Mouse (Mus musculus) limb, embryonic 12.5 days (tissue): ENCODE measurements around the gene Atp8b2. TPM values are rescaled to one million over a fixed set of nuclear protein-coding genes. Genes with fewer than 3 reads are reported as not detected.

Experiments
- ATAC-seq: fragments of 200-750 bp; cut with Nextera tagmentation; 2 replicates; pipeline ENCODE4 v1.8.0; 2017; ENCODE audit warnings: low read depth, moderate TSS enrichment; ENCODE audit not compliant: insufficient number of reproducible peaks, insufficient read depth, low FRiP score, low TSS enrichment
- H3K27ac ChIP-seq: fragments of 300-500 bp; sonication (generic); 2 replicates; pipeline ENCODE4 v1.5.1; 2016; ENCODE audit warnings: mild to moderate bottlenecking, moderate library complexity
- H3K27me3 ChIP-seq: fragments of 300-500 bp; sonication (generic); 2 replicates; pipeline ENCODE4 v1.6.1; 2016; ENCODE audit warnings: mild to moderate bottlenecking, moderate library complexity
- H3K36me3 ChIP-seq: fragments of 300-500 bp; sonication (generic); 2 replicates; pipeline ENCODE4 v1.6.1; 2016; ENCODE audit warnings: mild to moderate bottlenecking, moderate library complexity
- H3K4me1 ChIP-seq: fragments of 300-500 bp; sonication (generic); replicated peaks from 2 replicates; pipeline ENCODE4 v1.6.1; 2016
- H3K4me2 ChIP-seq: fragments of 300-500 bp; sonication (generic); 2 replicates; pipeline ENCODE4 v1.6.1; 2016; ENCODE audit warnings: mild to moderate bottlenecking, moderate library complexity
- H3K4me3 ChIP-seq: fragments of 300-500 bp; sonication (generic); replicated peaks from 2 replicates; pipeline ENCODE4 v1.5.1; 2016; ENCODE audit warnings: mild to moderate bottlenecking
- H3K9ac ChIP-seq: fragments of 300-500 bp; sonication (generic); replicated peaks from 2 replicates; pipeline ENCODE4 v1.6.1; 2016; ENCODE audit warnings: mild to moderate bottlenecking, moderate library complexity
- H3K9me3 ChIP-seq: fragments of 300-500 bp; sonication (generic); 2 replicates; pipeline ENCODE4 v1.6.1; 2016; ENCODE audit warnings: mild to moderate bottlenecking, moderate library complexity
- WGBS: fragments of 180-500 bp; shearing (Covaris S2); methylation state at CpG from one replicate; pipeline ENCODE4 v1.1.7; 2016; 5-methylcytosine and 5-hydroxymethylcytosine counted together
- polyA plus RNA-seq: library from polyadenylated mRNA; unstranded; fragments of >200 nt; fragmentation: Nextera tagmentation; extraction: Ambion mirVana; gene quantifications from 2 replicates; pipeline ENCODE4 v1.2.1, GENCODE M21; 2016

Atp8b2 gene
- polyA plus RNA-seq, 1 experiment from 2014 or later, result 20.7 TPM

GRCm38 (mm10) chr3:89976859-89977258, 13.6 kb upstream of the Atp8b2 start:
- Histone ChIP-seq H3K9ac (no peak overlapping the region), H3K27me3 (no peaks in the 10 kb centered on the region), H3K4me1 (no peaks in the 10 kb centered on the region), H3K27ac (no peak overlapping the region), H3K4me3 (no peak overlapping the region), H3K9me3 (no peaks in the 10 kb centered on the region), H3K4me2 (no peak overlapping the region), H3K36me3 (no peaks in the 10 kb centered on the region)
- no peak for ATAC-seq

- no peak overlapping the region for H3K4me2 ChIP-seq
- no peak for ATAC-seq
- 73% methylated on average over 7 of the region's 7 CpGs for WGBS
Observed at GRCm38 (mm10) chr3:89968509-89968908, 5.2 kb upstream of the Atp8b2 start.

DNA sequence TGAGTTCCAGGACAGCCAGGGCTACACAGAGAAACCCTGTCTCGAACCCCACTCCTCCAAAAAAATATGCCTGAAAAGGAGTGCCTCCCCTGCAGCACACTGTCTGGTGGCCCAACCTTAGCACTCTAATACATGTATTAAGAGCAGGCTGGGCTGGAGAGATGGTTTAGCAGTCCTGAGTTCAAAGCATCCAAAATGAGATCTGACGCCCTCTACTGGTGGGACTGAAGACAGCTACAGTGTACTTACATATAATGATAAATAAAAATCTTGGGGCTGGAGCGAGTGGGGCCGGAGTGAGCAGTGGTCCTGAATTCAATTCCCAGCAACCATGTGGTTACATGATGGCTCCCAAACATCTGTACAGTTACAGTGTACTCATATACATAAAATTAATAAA, 3.6 kb upstream of the Atp8b2 start:
- H3K27me3 ChIP-seq, result no peaks in the 10 kb centered on the region
- H3K36me3 ChIP-seq, result peaks cover 8% of the 10 kb centered on the region; the same call in 1 of the 2 replicates
- no peak overlapping the region for H3K4me2 ChIP-seq
- no peak overlapping the region for H3K27ac ChIP-seq
- WGBS, result 71% methylated on average over 4 of the region's 4 CpGs
- peaks cover 14% of the 10 kb centered on the region for H3K4me1 ChIP-seq
- no peak overlapping the region for H3K9ac ChIP-seq
- no peak for ATAC-seq
- H3K9me3 ChIP-seq, result no peaks in the 10 kb centered on the region
- no peak overlapping the region for H3K4me3 ChIP-seq

More at GRCm38 (mm10) chr3:89968509-89968908, 5.2 kb upstream of the Atp8b2 start:
- H3K27me3 ChIP-seq, result no peaks in the 10 kb centered on the region
- no peak overlapping the region for H3K9ac ChIP-seq
- H3K9me3 ChIP-seq, result no peaks in the 10 kb centered on the region
- peaks cover 8% of the 10 kb centered on the region for H3K4me1 ChIP-seq
- no peak overlapping the region for H3K4me3 ChIP-seq
- no peak overlapping the region for H3K27ac ChIP-seq
- peaks cover 8% of the 10 kb centered on the region; the same call in 1 of the 2 replicates for H3K36me3 ChIP-seq

DNA sequence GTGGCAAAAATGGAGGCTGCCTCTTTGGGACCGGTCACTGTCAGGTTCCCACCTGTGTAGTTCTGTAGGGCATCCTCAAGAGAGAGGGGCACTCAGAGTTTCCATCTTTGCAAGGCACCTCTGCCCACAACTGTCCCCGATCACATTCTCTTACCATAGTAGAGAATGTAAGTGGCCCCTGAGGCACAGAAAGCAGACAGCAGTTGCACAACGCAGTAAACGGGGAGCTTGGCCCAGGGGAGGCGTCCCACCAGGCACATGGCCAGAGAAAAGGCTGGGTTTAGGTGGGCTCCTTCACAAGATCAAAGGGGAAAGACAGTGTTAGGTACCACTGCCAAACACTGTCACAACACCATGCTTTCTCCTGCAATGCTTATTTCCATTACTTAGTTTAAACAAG, 2.7 kb upstream of the Atp8b2 start:
- no peak overlapping the region for H3K4me3 ChIP-seq
- no peak overlapping the region for H3K9ac ChIP-seq
- no peaks in the 10 kb centered on the region for H3K27me3 ChIP-seq
- H3K27ac ChIP-seq, result no peak overlapping the region
- WGBS, result 86% methylated on average over 5 of the region's 5 CpGs
- no peaks in the 10 kb centered on the region for H3K9me3 ChIP-seq
- peaks cover 24% of the 10 kb centered on the region for H3K4me1 ChIP-seq
- H3K4me2 ChIP-seq, result no peak overlapping the region
- peaks cover 8% of the 10 kb centered on the region; the same call in 1 of the 2 replicates for H3K36me3 ChIP-seq
- no peak for ATAC-seq

GRCm38 (mm10) chr3:89965557-89965956, 2.2 kb upstream of the Atp8b2 start:
- Histone ChIP-seq H3K36me3 (peaks cover 8% of the 10 kb centered on the region; the same call in 1 of the 2 replicates), H3K4me3 (no peak overlapping the region), H3K27ac (no peak overlapping the region), H3K27me3 (no peaks in the 10 kb centered on the region), H3K9ac (no peak overlapping the region), H3K4me1 (peaks cover 28% of the 10 kb centered on the region), H3K4me2 (no peak overlapping the region), H3K9me3 (no peaks in the 10 kb centered on the region)
- WGBS, result 95% methylated on average over 8 of the region's 8 CpGs
- ATAC-seq, result no peak

DNA sequence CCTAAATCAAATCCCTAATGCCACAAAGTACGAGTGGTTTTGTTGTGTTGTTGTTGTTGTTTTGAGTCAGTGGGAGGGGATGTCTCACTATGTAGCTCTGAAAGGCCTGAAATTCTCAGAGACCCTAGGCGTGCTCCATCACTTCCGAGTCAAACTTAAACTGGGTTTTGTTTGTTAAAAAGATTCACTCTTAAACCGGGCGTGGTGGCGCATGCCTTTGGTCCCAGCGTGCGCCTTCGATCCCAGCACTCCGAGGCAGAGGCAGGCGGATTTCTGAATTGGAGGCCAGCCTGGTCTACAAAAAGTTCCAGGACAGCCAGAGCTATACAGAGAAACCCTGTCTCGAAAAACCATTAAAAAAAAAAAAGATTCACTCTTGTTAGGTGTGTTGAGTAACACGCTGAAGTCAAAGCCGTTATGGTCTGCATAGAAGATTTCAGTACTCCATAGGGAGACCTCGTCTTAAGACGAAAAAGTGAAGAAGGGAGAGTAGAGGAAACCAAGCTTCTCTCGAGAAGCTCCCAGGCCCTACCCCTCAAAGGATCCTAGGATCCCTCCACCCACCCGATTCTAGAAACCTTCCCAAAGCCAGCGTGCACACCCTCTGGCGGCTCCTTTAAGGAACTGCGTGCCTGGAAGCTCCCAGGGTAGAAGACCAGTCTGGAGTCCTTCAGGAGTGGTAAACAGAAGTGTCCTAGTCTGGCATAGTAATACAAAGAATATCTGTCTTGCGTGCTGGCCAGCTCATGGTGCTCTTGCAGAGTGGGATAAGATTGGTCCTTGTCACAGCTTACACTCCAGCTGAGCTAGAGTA, 825 bp upstream of the Atp8b2 start:
- peak overlapping the region; percentile 97 for H3K4me3 ChIP-seq
- peaks cover 37% of the 10 kb centered on the region for H3K4me1 ChIP-seq
- 39% methylated on average over 22 of the region's 22 CpGs for WGBS
- H3K9me3 ChIP-seq, result no peaks in the 10 kb centered on the region
- no peaks in the 10 kb centered on the region for H3K27me3 ChIP-seq
- no peak for ATAC-seq
- H3K4me2 ChIP-seq, result peak overlapping the region; percentile 98
- peak overlapping the region; percentile 94 for H3K27ac ChIP-seq
- peaks cover 15% of the 10 kb centered on the region for H3K36me3 ChIP-seq
- H3K9ac ChIP-seq, result peak overlapping the region; percentile 94

GRCm38 (mm10) chr3:89962751-89963220, 522 bp downstream of the Atp8b2 start:
- Histone ChIP-seq H3K4me3 (peak overlapping the region; percentile 97), H3K27me3 (no peaks in the 10 kb centered on the region), H3K27ac (peak overlapping the region; percentile 94), H3K36me3 (peaks cover 29% of the 10 kb centered on the region), H3K4me2 (peak overlapping the region; percentile 98), H3K4me1 (peaks cover 37% of the 10 kb centered on the region), H3K9me3 (no peaks in the 10 kb centered on the region), H3K9ac (peak overlapping the region; percentile 94)
- 0 out of 2 replicates have a peak, but pooled peaks have one; percentile 12 for ATAC-seq
- under 1% methylated on average over 30 of the region's 30 CpGs for WGBS

DNA sequence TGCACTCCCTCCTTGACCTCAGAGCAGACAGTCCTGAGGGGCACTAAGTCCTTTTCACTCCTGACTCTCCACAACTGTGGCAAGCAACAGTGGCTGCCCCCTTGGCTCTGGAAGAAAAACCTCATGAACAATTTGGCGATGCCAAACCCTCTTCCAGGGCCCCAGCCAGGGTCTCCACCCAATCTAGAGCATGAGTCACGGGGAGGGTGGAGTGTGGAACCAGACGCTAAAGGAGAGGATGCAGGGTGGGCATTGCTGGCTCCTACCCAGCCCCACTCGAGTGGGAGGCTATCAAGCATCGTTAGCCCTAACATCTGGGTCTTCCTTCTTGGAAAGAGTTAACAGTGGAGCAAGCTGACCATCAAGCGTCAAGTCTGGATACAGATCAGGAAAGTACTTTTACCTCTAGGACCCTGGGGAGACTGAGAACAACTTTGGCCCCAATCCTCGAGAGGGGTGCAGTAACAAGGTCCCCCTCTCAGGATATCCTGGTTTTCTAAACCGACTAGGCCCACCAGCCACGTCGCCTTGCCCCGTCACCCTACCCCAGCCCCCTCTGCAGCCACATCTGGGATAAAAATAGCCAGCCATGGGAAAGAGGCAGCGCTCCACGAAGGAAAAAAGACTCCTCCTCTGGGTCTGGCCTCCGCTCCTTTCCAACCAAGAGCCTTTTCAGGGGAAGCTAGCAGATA, 1.1 kb downstream of the Atp8b2 start:
- Histone ChIP-seq H3K4me1 (peaks cover 37% of the 10 kb centered on the region), H3K9me3 (no peaks in the 10 kb centered on the region), H3K36me3 (peaks cover 35% of the 10 kb centered on the region), H3K4me2 (peak overlapping the region; percentile 98), H3K27ac (peak overlapping the region; percentile 94), H3K27me3 (no peaks in the 10 kb centered on the region), H3K9ac (peak overlapping the region; percentile 94), H3K4me3 (peak overlapping the region; percentile 97)
- no peak for ATAC-seq
- 4% methylated on average over 14 of the region's 14 CpGs for WGBS

DNA sequence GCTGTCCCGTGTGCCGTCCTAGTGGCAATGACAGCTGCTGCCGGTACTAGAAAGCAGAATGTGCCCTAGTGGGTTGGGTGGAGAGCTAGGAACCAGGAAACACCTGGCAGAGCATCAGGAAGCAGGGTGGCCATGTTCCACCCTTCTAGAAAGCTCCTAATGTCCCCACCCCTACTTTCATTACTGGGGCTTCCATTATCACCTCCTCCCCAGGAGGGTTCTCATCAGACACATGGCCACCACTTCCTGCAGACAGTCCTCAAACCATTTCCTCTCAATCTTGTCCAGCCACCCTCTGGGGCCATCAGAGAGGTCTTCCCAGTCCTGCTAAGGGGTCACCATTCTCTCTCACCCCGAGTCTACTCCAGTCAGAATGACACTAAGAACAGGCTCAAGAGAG, 1.9 kb downstream of the Atp8b2 start:
- ATAC-seq, result no peak
- no peaks in the 10 kb centered on the region for H3K9me3 ChIP-seq
- H3K27me3 ChIP-seq, result no peaks in the 10 kb centered on the region
- peak overlapping the region; percentile 98 for H3K4me2 ChIP-seq
- H3K36me3 ChIP-seq, result peaks cover 42% of the 10 kb centered on the region
- H3K4me1 ChIP-seq, result peaks cover 37% of the 10 kb centered on the region
- WGBS, result 55% methylated on average over 4 of the region's 4 CpGs
- peak overlapping the region; percentile 94; the same call in 1 of the 2 replicates for H3K27ac ChIP-seq
- H3K4me3 ChIP-seq, result peak overlapping the region; percentile 97
- H3K9ac ChIP-seq, result peak overlapping the region; percentile 94

GRCm38 (mm10) chr3:89960469-89960868, 2.8 kb downstream of the Atp8b2 start:
- Histone ChIP-seq H3K9ac (peak overlapping the region; percentile 70), H3K4me2 (peak overlapping the region; percentile 98), H3K27ac (peak overlapping the region; percentile 56; the same call in 1 of the 2 replicates), H3K36me3 (peaks cover 47% of the 10 kb centered on the region), H3K27me3 (no peaks in the 10 kb centered on the region), H3K4me1 (peaks cover 37% of the 10 kb centered on the region), H3K4me3 (peak overlapping the region; percentile 97), H3K9me3 (no peaks in the 10 kb centered on the region)
- WGBS, result 0% methylated on average over 30 of the region's 30 CpGs
- peak; percentile 87 for ATAC-seq

GRCm38 (mm10) chr3:89959435-89959834, 3.9 kb downstream of the Atp8b2 start:
- peaks cover 53% of the 10 kb centered on the region for H3K36me3 ChIP-seq
- H3K27ac ChIP-seq, result no peak overlapping the region
- ATAC-seq, result no peak
- 85% methylated on average over 4 of the region's 4 CpGs for WGBS
- no peak overlapping the region for H3K4me3 ChIP-seq
- no peak overlapping the region for H3K4me2 ChIP-seq
- no peaks in the 10 kb centered on the region for H3K9me3 ChIP-seq
- H3K9ac ChIP-seq, result no peak overlapping the region
- no peaks in the 10 kb centered on the region for H3K27me3 ChIP-seq
- H3K4me1 ChIP-seq, result peaks cover 31% of the 10 kb centered on the region
